Mouse (Mus musculus) cerebellum, adult 18-20 months (tissue): Measurements from ENCODE around the gene Lsm5.
A peak's percentile ranks its signal among the peaks of the same experiment; 100 is the strongest.

Experiments used
- DNase-seq, 2 experiments: peaks; one replicate each; pipeline ENCODE4 v3.0.0; 2021

The Lsm5 gene

GRCm38 (mm10) chr6:56703931-56704900 lies at the start of gene Lsm5:
TSS of gene Lsm5 (minus strand) at chr6:56704710.
- peak; percentile 85 for DNase-seq

GRCm38 (mm10) chr6:56753719-56754118 lies 49.2 kb upstream of the Lsm5 start:
- no peak for DNase-seq

- DNase-seq = no peak
These were observed 41.5 kb upstream of the Lsm5 start for GRCm38 (mm10) chr6:56745950-56746543.

- DNase-seq = peak in 1 of 2 experiments; percentile 20
These were observed 28.0 kb upstream of the Lsm5 start for GRCm38 (mm10) chr6:56732545-56732944.

- no peak for DNase-seq
These were observed 16.4 kb upstream of the Lsm5 start for GRCm38 (mm10) chr6:56720877-56721276.

GRCm38 (mm10) chr6:56719071-56719470 lies 14.6 kb upstream of the Lsm5 start:
- no peak for DNase-seq

- DNase-seq = no peak
These were observed 10.8 kb upstream of the Lsm5 start for GRCm38 (mm10) chr6:56715270-56715666.

- DNase-seq = peak; percentile 97 to 99
These were observed 10.2 kb upstream of the Lsm5 start, which contains the start of gene Avl9 for GRCm38 (mm10) chr6:56714574-56715269. TSS of gene Avl9 (plus strand) at chr6:56714899.

GRCm38 (mm10) chr6:56714186-56714573 lies 9.7 kb upstream of the Lsm5 start:
- DNase-seq = no peak

GRCm38 (mm10) chr6:56692445-56692844 lies 12.1 kb downstream of the Lsm5 start:
- no peak for DNase-seq

GRCm38 (mm10) chr6:56691205-56691604 lies 13.3 kb downstream of the Lsm5 start:
- DNase-seq = peak; percentile 50 to 64

GRCm38 (mm10) chr6:56688238-56688637 lies 16.3 kb downstream of the Lsm5 start:
- DNase-seq = no peak

- DNase-seq = no peak
These were observed 40.1 kb downstream of the Lsm5 start for GRCm38 (mm10) chr6:56664410-56664809.

- no peak for DNase-seq
These were observed 49.1 kb downstream of the Lsm5 start for GRCm38 (mm10) chr6:56655393-56655792.

GRCm38 (mm10) chr6:56652121-56652592 lies 52.4 kb downstream of the Lsm5 start:
- DNase-seq = peak; percentile 3 to 5
